Mouse (Mus musculus) MEL (cell line): ENCODE results near the gene Eml5. TPM values are rescaled to one million over a fixed set of nuclear protein-coding genes. Genes with fewer than 3 reads are reported as not detected.

Source experiments
- DNase-seq: peaks from one replicate; pipeline ENCODE4 v3.0.0; 2011; ENCODE audit warnings: low read depth, low spot score
- H3K27ac ChIP-seq: 2 replicates; pipeline ENCODE4 v1.5.1; 2012; ENCODE audit warnings: low read depth, mild to moderate bottlenecking, control low read depth, low read length, moderate library complexity; ENCODE audit not compliant: control insufficient read depth
- H3K27me3 ChIP-seq, 2 experiments: fragments of 150-350 bp in 1 of 2; sonication (generic) in 1 of 2; 2 replicates each; pipeline ENCODE4 v1.6.1; 2012; ENCODE audit warnings: low read length in 2 of 2, mild to moderate bottlenecking in 2 of 2, improper control_type of control experiment in 1 of 2, moderate library complexity in 1 of 2; ENCODE audit not compliant: insufficient read depth in 2 of 2, control insufficient read depth in 1 of 2
- H3K36me3 ChIP-seq, 2 experiments: 2 replicates each; pipeline ENCODE4 v1.6.1; 2012 to 2014; ENCODE audit warnings: low read length in 2 of 2, improper control_type of control experiment in 1 of 2, inconsistent platforms in 1 of 2, mild to moderate bottlenecking in 1 of 2; ENCODE audit not compliant: insufficient read depth in 2 of 2, control insufficient read depth in 1 of 2
- H3K4me1 ChIP-seq, 2 experiments: fragments of 150-350 bp in 1 of 2; sonication (generic) in 1 of 2; 2 replicates each; pipeline ENCODE4 v1.6.1; 2012; ENCODE audit warnings: low read length in 2 of 2, improper control_type of control experiment in 1 of 2, mild to moderate bottlenecking in 1 of 2; ENCODE audit not compliant: insufficient read depth in 2 of 2, control insufficient read depth in 1 of 2
- H3K4me3 ChIP-seq, 2 experiments: fragments of 150-350 bp in 1 of 2; sonication (generic) in 1 of 2; 2 replicates each; pipeline ENCODE4 v1.5.1; 2012; ENCODE audit warnings: low read depth in 2 of 2, low read length in 2 of 2, mild to moderate bottlenecking in 2 of 2, moderate library complexity in 2 of 2, control low read depth in 1 of 2, improper control_type of control experiment in 1 of 2; ENCODE audit not compliant: control insufficient read depth in 1 of 2, insufficient read depth in 1 of 2
- H3K79me2 ChIP-seq: 2 replicates; pipeline ENCODE4 v1.6.1; 2012; ENCODE audit warnings: mild to moderate bottlenecking, low read length, moderate library complexity; ENCODE audit not compliant: control insufficient read depth, poor library complexity, insufficient read depth
- H3K9ac ChIP-seq: 2 replicates; pipeline ENCODE4 v1.6.1; 2012; ENCODE audit warnings: low read depth, mild to moderate bottlenecking, control low read depth, low read length, moderate library complexity; ENCODE audit not compliant: control insufficient read depth, poor library complexity, severe bottlenecking
- H3K9me3 ChIP-seq: fragments of 150-350 bp; sonication (generic); replicated peaks from 2 replicates; pipeline ENCODE4 v1.6.1; 2012; ENCODE audit warnings: mild to moderate bottlenecking, low read length, improper control_type of control experiment, moderate library complexity; ENCODE audit not compliant: insufficient read depth
- CHD1 ChIP-seq: IDR thresholded peaks from 2 replicates; pipeline ENCODE4 v1.6.1; 2012; ENCODE audit warnings: low read depth, mild to moderate bottlenecking, inconsistent platforms, low read length, improper control_type of control experiment
- CHD2 ChIP-seq: IDR thresholded peaks from 2 replicates; pipeline ENCODE4 v1.6.1; 2011; ENCODE audit warnings: low read length, improper control_type of control experiment
- CTCF ChIP-seq, 3 experiments: IDR thresholded peaks in 2 of 3; conservative IDR thresholded peaks in 1 of 3; 2 replicates each; pipeline ENCODE4 v1.5.1; 2011 to 2012; ENCODE audit warnings: low read length in 3 of 3, low read depth in 2 of 3, mild to moderate bottlenecking in 2 of 3, improper control_type of control experiment in 1 of 3, inconsistent platforms in 1 of 3, mixed read lengths in 1 of 3, moderate library complexity in 1 of 3; ENCODE audit not compliant: control insufficient read depth in 1 of 3, insufficient read depth in 1 of 3, poor library complexity in 1 of 3, severe bottlenecking in 1 of 3
- E2F4 ChIP-seq: IDR thresholded peaks from 2 replicates; pipeline ENCODE4 v1.6.1; 2011; ENCODE audit warnings: low read depth, low read length, improper control_type of control experiment, borderline replicate concordance
- ELF1 ChIP-seq: IDR thresholded peaks from 2 replicates; pipeline ENCODE4 v1.6.1; 2014; ENCODE audit warnings: low read depth, mild to moderate bottlenecking, inconsistent platforms, low read length, improper control_type of control experiment, moderate library complexity
- EP300 ChIP-seq, 2 experiments: IDR thresholded peaks; 2 replicates each; pipeline ENCODE4 v1.6.1; 2011; ENCODE audit warnings: improper control_type of control experiment in 2 of 2, low read length in 2 of 2, low read depth in 1 of 2, mild to moderate bottlenecking in 1 of 2
- HCFC1 ChIP-seq: IDR thresholded peaks from 2 replicates; pipeline ENCODE4 v1.6.1; 2012; ENCODE audit warnings: low read depth, mild to moderate bottlenecking, inconsistent platforms, low read length, improper control_type of control experiment, moderate library complexity
- JUND ChIP-seq: IDR thresholded peaks from 2 replicates; pipeline ENCODE4 v1.6.1; 2011; ENCODE audit warnings: low read depth, mild to moderate bottlenecking, improper control_type of control experiment, low read length
- KAT2A ChIP-seq: conservative IDR thresholded peaks from 2 replicates; pipeline ENCODE4 v1.6.1; 2012; ENCODE audit warnings: low read depth, low read length, improper control_type of control experiment, inconsistent platforms
- MAFK ChIP-seq: IDR thresholded peaks from 2 replicates; pipeline ENCODE4 v1.6.1; 2011; ENCODE audit warnings: low read depth, mild to moderate bottlenecking, low read length, improper control_type of control experiment, borderline replicate concordance
- MAX ChIP-seq: IDR thresholded peaks from 2 replicates; pipeline ENCODE4 v1.6.1; 2011; ENCODE audit warnings: low read length, improper control_type of control experiment
- MAZ ChIP-seq: IDR thresholded peaks from 2 replicates; pipeline ENCODE4 v1.6.1; 2012; ENCODE audit warnings: low read depth, mild to moderate bottlenecking, inconsistent platforms, low read length, improper control_type of control experiment
- MXI1 ChIP-seq: IDR thresholded peaks from 2 replicates; pipeline ENCODE4 v1.6.1; 2011; ENCODE audit warnings: mild to moderate bottlenecking, low read depth, low read length, improper control_type of control experiment
- MYB ChIP-seq: IDR thresholded peaks from 2 replicates; pipeline ENCODE4 v1.6.1; 2011; ENCODE audit warnings: mild to moderate bottlenecking, low read depth, low read length, improper control_type of control experiment
- POLR2A ChIP-seq, 2 experiments: IDR thresholded peaks; 2 replicates each; pipeline ENCODE4 v1.6.1; 2011 to 2012; ENCODE audit warnings: low read length in 2 of 2, mild to moderate bottlenecking in 2 of 2, control low read depth in 1 of 2, improper control_type of control experiment in 1 of 2, low read depth in 1 of 2, moderate library complexity in 1 of 2; ENCODE audit not compliant: control insufficient read depth in 1 of 2, insufficient read depth in 1 of 2, poor library complexity in 1 of 2
- RAD21 ChIP-seq: IDR thresholded peaks from 2 replicates; pipeline ENCODE4 v1.6.1; 2011; ENCODE audit warnings: mild to moderate bottlenecking, low read depth, low read length, improper control_type of control experiment
- SIN3A ChIP-seq: IDR thresholded peaks from 2 replicates; pipeline ENCODE4 v1.6.1; 2012; ENCODE audit warnings: low read length, improper control_type of control experiment, inconsistent platforms
- TAL1 ChIP-seq: IDR thresholded peaks from 2 replicates; pipeline ENCODE4 v1.6.1; 2012; ENCODE audit warnings: mild to moderate bottlenecking, inconsistent platforms, low read length, moderate library complexity, mixed read lengths
- TCF12 ChIP-seq: IDR thresholded peaks from 2 replicates; pipeline ENCODE4 v1.6.1; 2014; ENCODE audit warnings: low read depth, mild to moderate bottlenecking, inconsistent platforms, low read length, improper control_type of control experiment, moderate library complexity
- UBTF ChIP-seq: IDR thresholded peaks from 2 replicates; pipeline ENCODE4 v1.6.1; 2012; ENCODE audit warnings: low read depth, mild to moderate bottlenecking, inconsistent platforms, low read length, improper control_type of control experiment, moderate library complexity, borderline replicate concordance; ENCODE audit not compliant: insufficient read depth
- ZC3H11A ChIP-seq: IDR thresholded peaks from 2 replicates; pipeline ENCODE4 v1.6.1; 2012; ENCODE audit warnings: low read depth, mild to moderate bottlenecking, inconsistent platforms, low read length, improper control_type of control experiment
- polyA plus RNA-seq, 2 experiments: library from polyadenylated mRNA; stranded (reverse) in 1 of 2; unstranded in 1 of 2; fragments of >175 nt in 1 of 2; fragments of >200 nt in 1 of 2; gene quantifications; 2 replicates each; pipeline versions ENCODE4 v1.2.1 to v1.2.4; 2012; ENCODE audit warnings: low replicate concordance in 2 of 2, low read depth in 1 of 2; ENCODE audit not compliant: insufficient read length in 2 of 2, insufficient read depth in 1 of 2, missing spikeins in 1 of 2
- total RNA-seq: library from RNA; depleted of rRNA; stranded (reverse); fragments of 300-350 nt; gene quantifications from 2 replicates; pipeline ENCODE4 v1.2.3, GENCODE M21; 2012

Gene Eml5
- total and polyA plus RNA-seq, 3 experiments: 4.7 to 13.2 TPM; not detected in 1

- no peak overlapping the region for H3K9ac ChIP-seq
- no peak for TF ChIP-seq E2F4
- no peak for TF ChIP-seq MXI1
- no peak for TF ChIP-seq RAD21
- TF ChIP-seq MYB: no peak
- TF ChIP-seq MAFK: no peak
- no peak for TF ChIP-seq MAX
- TF ChIP-seq CHD1: no peak
- TF ChIP-seq KAT2A: no peak
- no peak for TF ChIP-seq MAZ
- TF ChIP-seq SIN3A: no peak
- TF ChIP-seq CHD2: no peak
- no peak for TF ChIP-seq CTCF (IDR thresholded peaks at IDR 0.05 in 2 of 3, conservative IDR thresholded peaks at IDR 0.05 in 1 of 3; ENCODE audit: control insufficient read depth in 1 of 3, insufficient read depth in 1 of 3, low read depth in 2 of 3, low read length in 3 of 3, poor library complexity in 1 of 3, severe bottlenecking in 1 of 3)
- no peak for TF ChIP-seq ZC3H11A
- no peak for TF ChIP-seq TAL1
- TF ChIP-seq EP300 (IDR thresholded peaks at IDR 0.05; ENCODE audit: low read depth in 1 of 2, low read length in 2 of 2): no peak
- no peak for TF ChIP-seq UBTF
- DNase-seq: no peak
- H3K9me3 ChIP-seq: no peaks in the 10 kb centered on the region
- no peaks in the 10 kb centered on the region for H3K27me3 ChIP-seq
- H3K4me1 ChIP-seq: 0 out of 4 replicates have a peak, but pooled peaks cover 0 to 3% of the 10 kb centered on the region in 2 experiments
- no peak overlapping the region for H3K4me3 ChIP-seq
- no peaks in the 10 kb centered on the region for H3K79me2 ChIP-seq
- H3K36me3 ChIP-seq: peaks cover 0 to 6% of the 10 kb centered on the region in 2 experiments; a peak in 2 of 4 replicates
- no peak overlapping the region for H3K27ac ChIP-seq
Observed at GRCm38 (mm10) chr12:98804078-98804748, 97.1 kb downstream of the Eml5 start.

- H3K27me3 ChIP-seq: no peaks in the 10 kb centered on the region
- no peaks in the 10 kb centered on the region for H3K9me3 ChIP-seq
- TF ChIP-seq CTCF (IDR thresholded peaks at IDR 0.05 in 2 of 3, conservative IDR thresholded peaks at IDR 0.05 in 1 of 3; ENCODE audit: control insufficient read depth in 1 of 3, insufficient read depth in 1 of 3, low read depth in 2 of 3, low read length in 3 of 3, poor library complexity in 1 of 3, severe bottlenecking in 1 of 3): no peak
- TF ChIP-seq TCF12: no peak
- no peak for TF ChIP-seq JUND
- no peak for TF ChIP-seq ELF1
- no peak for TF ChIP-seq POLR2A (IDR thresholded peaks at IDR 0.05; ENCODE audit: control insufficient read depth in 1 of 2, insufficient read depth in 1 of 2, low read depth in 1 of 2, low read length in 2 of 2, poor library complexity in 1 of 2)
- TF ChIP-seq HCFC1: no peak
- TF ChIP-seq CHD2: no peak
- TF ChIP-seq MXI1: no peak
- H3K79me2 ChIP-seq: no peaks in the 10 kb centered on the region
- no peak overlapping the region for H3K27ac ChIP-seq
- no peak overlapping the region for H3K4me3 ChIP-seq
- no peak for DNase-seq
- peaks cover 0 to 6% of the 10 kb centered on the region in 2 experiments; a peak in 2 of 4 replicates for H3K36me3 ChIP-seq
- H3K9ac ChIP-seq: no peak overlapping the region
- 0 out of 4 replicates have a peak, but pooled peaks cover 0 to 3% of the 10 kb centered on the region in 2 experiments for H3K4me1 ChIP-seq
Observed at GRCm38 (mm10) chr12:98802245-98802644, 99.0 kb downstream of the Eml5 start.
